Mouse (Mus musculus) cortical plate, adult 2 months (tissue): ENCODE measurements around the gene Adcy9. TPM values are rescaled to one million over a fixed set of nuclear protein-coding genes. Genes with fewer than 3 reads are reported as not detected.
A peak's percentile ranks its signal among the peaks of the same experiment; 100 is the strongest.

Experiments used
- H3K27ac ChIP-seq: fragments of 200-500 bp; 2 replicates; pipeline ENCODE4 v1.5.1; 2012; ENCODE audit warnings: low read length, control low read depth, inconsistent platforms; ENCODE audit not compliant: insufficient read depth
- H3K4me1 ChIP-seq: fragments of 200-500 bp; 2 replicates; pipeline ENCODE4 v1.6.1; 2011; ENCODE audit warnings: low read length; ENCODE audit not compliant: control insufficient read depth, insufficient read depth
- H3K4me3 ChIP-seq: fragments of 200-500 bp; 2 replicates; pipeline ENCODE4 v1.5.1; 2011; ENCODE audit warnings: mild to moderate bottlenecking, low read length, control low read depth; ENCODE audit not compliant: insufficient read depth
- CTCF ChIP-seq: fragments of 200-500 bp; IDR thresholded peaks from 2 replicates; pipeline ENCODE4 v1.5.1; 2011; ENCODE audit warnings: mild to moderate bottlenecking, control low read depth, low read length; ENCODE audit not compliant: insufficient read depth; ENCODE audit errors: extremely low read depth
- POLR2A ChIP-seq: fragments of 200-500 bp; IDR thresholded peaks from 2 replicates; pipeline ENCODE4 v1.6.1; 2011; ENCODE audit warnings: mild to moderate bottlenecking, low read length, control low read depth; ENCODE audit not compliant: insufficient read depth; ENCODE audit errors: extremely low read depth
- polyA plus RNA-seq: library from polyadenylated mRNA; depleted of rRNA; stranded (reverse); fragments of >200 nt; gene quantifications from 2 replicates; pipeline ENCODE4 v1.2.3, GENCODE M21; 2012

Gene Adcy9
- polyA plus RNA-seq, 1 experiment = 29.7 TPM

DNA sequence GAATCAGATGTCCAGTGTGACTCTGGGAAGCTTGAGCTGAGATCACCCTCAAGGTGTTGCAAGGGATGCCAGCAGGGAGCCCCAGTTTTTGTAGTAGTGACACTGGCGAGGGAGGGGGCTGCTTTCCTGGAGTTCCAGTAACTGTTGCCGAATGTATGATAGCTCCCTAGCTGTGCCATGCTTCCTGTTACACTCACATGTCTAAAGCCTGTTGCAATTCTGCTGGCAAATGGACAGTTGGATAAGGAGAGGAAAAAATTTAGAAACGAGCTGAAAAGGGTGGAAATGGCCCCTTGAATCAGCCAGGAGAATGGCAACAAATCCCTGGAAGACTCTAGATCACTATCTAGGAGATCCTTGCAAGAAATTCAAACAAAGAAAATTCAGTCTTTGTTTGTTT, 140.7 kb downstream of the Adcy9 start:
- Histone ChIP-seq H3K4me3 (no peak overlapping the region), H3K4me1 (no peaks in the 10 kb centered on the region), H3K27ac (no peak overlapping the region)
- no peak for TF ChIP-seq POLR2A
- no peak for TF ChIP-seq CTCF

DNA sequence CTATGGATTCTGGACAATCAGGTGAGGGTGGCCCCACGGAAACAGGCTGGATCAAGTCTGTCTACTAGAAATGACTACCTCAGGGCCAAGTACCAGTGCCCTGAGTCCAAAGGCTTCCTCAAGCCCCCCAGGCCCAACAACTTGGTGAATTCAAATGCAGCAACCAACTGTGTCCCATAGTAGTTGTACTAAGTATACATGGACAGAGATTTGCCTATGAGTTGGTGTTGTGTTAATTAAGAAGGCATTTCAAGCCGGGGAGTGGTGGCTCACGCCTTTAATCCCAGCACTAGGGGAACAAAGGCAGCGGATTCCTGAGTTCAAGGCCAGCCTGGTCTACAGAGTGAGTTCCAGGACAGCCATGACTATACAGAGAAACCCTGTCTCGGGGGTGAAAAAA, 143.7 kb downstream of the Adcy9 start:
- Histone ChIP-seq H3K27ac (no peak overlapping the region), H3K4me3 (no peak overlapping the region), H3K4me1 (no peaks in the 10 kb centered on the region)
- TF ChIP-seq POLR2A = no peak
- TF ChIP-seq CTCF = no peak

GRCm38 (mm10) chr16:4276151-4276550, 144.1 kb downstream of the Adcy9 start:
- H3K4me3 ChIP-seq = no peak overlapping the region
- H3K27ac ChIP-seq = no peak overlapping the region
- no peaks in the 10 kb centered on the region for H3K4me1 ChIP-seq
- TF ChIP-seq CTCF (no peak), POLR2A (no peak)

GRCm38 (mm10) chr16:4273702-4274476, 146.4 kb downstream of the Adcy9 start:
- TF ChIP-seq CTCF (no peak), POLR2A (no peak)
- Histone ChIP-seq H3K4me1 (no peaks in the 10 kb centered on the region), H3K27ac (no peak overlapping the region), H3K4me3 (no peak overlapping the region)

- TF ChIP-seq CTCF = no peak
- no peak for TF ChIP-seq POLR2A
- no peak overlapping the region for H3K4me3 ChIP-seq
- H3K27ac ChIP-seq = no peak overlapping the region
- peaks cover 2% of the 10 kb centered on the region; the same call in 1 of the 2 replicates for H3K4me1 ChIP-seq
Observed at GRCm38 (mm10) chr16:4272254-4272653, 148.0 kb downstream of the Adcy9 start.

DNA sequence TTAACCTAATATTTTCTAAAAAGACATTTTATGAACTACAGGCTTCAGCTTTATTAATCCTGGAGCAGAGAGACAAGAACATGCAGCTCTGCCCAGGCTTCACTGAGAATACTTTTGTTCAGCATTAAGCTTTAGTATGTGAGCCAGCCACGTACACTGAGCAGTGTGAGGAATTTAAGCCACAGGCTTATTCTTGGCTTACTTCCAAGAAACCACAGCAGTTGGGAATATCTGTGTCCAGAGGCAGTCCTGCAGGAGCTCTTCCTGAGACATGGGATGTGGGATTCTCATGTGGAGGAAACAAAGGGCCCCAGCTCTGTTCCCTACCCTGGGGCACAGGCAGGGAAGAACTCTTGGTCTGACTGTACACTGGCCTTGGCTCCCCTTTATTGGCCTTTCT, 149.4 kb downstream of the Adcy9 start:
- no peak overlapping the region for H3K4me3 ChIP-seq
- H3K4me1 ChIP-seq = peaks cover 2% of the 10 kb centered on the region; the same call in 1 of the 2 replicates
- TF ChIP-seq CTCF = no peak
- TF ChIP-seq POLR2A = no peak
- no peak overlapping the region for H3K27ac ChIP-seq

GRCm38 (mm10) chr16:4267857-4268666, 152.2 kb downstream of the Adcy9 start:
- H3K27ac ChIP-seq = no peak overlapping the region
- H3K4me3 ChIP-seq = peak overlapping the region; percentile 25
- TF ChIP-seq POLR2A = no peak
- peak; percentile 41; the same call in 1 of the 2 replicates for TF ChIP-seq CTCF
- peaks cover 2% of the 10 kb centered on the region; the same call in 1 of the 2 replicates for H3K4me1 ChIP-seq

DNA sequence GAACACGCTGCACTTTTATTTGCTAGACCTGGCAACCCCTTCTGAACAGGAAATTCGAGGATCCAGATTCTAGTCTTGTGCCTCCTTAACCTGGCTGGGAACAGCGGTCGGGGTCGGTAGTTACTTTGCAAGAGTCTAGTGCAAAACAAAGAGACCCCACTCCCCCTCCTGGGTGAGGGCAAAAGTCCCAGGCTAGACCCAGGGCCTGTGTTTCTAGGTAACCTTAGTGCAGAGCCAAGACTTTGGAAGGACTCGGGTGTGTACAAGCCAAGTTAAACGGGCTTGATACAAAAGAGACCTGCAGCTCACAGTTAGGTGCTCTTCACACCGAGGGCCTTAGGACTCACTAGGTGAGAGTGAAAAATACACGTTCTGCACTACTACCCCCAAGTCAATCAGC, 152.8 kb downstream of the Adcy9 start:
- H3K4me3 ChIP-seq = no peak overlapping the region; the same call in 1 of the 2 replicates
- no peak overlapping the region for H3K27ac ChIP-seq
- TF ChIP-seq CTCF = no peak
- no peak for TF ChIP-seq POLR2A
- peaks cover 2% of the 10 kb centered on the region; the same call in 1 of the 2 replicates for H3K4me1 ChIP-seq

GRCm38 (mm10) chr16:4265351-4265750, 154.9 kb downstream of the Adcy9 start:
- TF ChIP-seq CTCF (no peak), POLR2A (no peak)
- no peak overlapping the region for H3K27ac ChIP-seq
- H3K4me3 ChIP-seq = no peak overlapping the region
- H3K4me1 ChIP-seq = peaks cover 2% of the 10 kb centered on the region; the same call in 1 of the 2 replicates
